Mouse (Mus musculus) monocyte, adult 5-6 weeks (primary cell): ENCODE results near the gene Fam172a. TPM values are rescaled to one million over a fixed set of nuclear protein-coding genes. Genes with fewer than 3 reads are reported as not detected.

Experiments
- ATAC-seq: fragments of 153-309, 156-312 bp; replicated peaks from 2 replicates; pipeline ENCODE4 v1.8.0; 2017; ENCODE audit warnings: mild to moderate bottlenecking; ENCODE audit not compliant: low TSS enrichment, insufficient number of reproducible peaks, severe bottlenecking, poor library complexity, low FRiP score
- total RNA-seq: library from RNA; stranded (forward); fragments of 200-1000, 200-491, 200-594 nt; gene quantifications from 3 replicates; pipeline ENCODE4 v1.2.3, GENCODE M21; 2017

Gene Fam172a
- total RNA-seq, 1 experiment from 2014 or later, result 46.9 TPM

DNA sequence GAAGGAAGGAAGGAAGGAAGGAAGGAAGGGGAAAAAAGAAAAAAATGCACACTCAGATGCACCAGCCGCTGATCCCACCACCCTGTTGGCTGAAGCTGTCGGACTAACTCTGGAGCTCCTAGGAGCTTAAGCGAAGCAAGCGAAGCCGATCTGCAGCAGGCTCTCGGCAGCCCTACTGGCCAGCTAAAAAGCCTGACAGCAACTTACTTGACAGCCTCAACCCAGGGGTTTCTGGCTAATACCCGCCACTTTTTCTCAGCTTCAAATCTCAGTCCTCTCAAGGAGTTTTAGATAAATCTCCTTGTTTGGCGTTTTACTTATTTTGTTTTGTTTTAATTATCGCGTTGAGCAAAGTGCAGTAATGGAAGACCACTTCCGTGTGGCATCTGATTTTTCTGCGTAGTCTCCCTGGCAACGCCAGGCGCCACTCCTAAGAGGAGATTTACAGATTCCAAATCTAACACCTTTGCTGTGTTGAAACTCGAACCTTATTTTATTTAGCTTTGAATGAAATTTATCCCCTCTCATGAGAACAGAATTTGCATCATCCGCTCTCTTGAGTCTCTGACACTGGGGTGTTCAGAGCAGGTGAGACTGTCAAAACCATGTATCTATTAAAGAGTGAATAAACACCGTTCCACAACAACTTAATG lies 470.3 kb downstream of the Fam172a start:
- no peak for ATAC-seq

DNA sequence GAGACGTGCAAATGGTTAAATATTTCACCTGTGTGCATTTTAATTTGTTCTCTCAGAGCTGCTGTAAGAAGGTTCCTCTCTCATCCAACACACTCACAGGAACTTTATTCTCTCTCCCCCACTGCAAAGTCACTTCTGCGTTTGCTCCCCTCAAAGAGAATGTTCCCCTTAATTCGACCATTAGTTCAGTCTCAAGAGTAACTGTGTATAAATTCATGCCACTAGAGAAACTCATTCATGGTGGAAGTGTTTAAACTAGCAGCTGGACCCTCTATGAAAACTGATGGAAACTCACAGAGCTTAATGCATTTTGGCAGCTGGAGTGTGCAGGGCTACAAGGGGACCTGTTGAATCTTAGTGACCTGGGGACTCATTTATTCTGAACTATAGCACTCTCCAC lies 471.0 kb downstream of the Fam172a start:
- no peak for ATAC-seq

DNA sequence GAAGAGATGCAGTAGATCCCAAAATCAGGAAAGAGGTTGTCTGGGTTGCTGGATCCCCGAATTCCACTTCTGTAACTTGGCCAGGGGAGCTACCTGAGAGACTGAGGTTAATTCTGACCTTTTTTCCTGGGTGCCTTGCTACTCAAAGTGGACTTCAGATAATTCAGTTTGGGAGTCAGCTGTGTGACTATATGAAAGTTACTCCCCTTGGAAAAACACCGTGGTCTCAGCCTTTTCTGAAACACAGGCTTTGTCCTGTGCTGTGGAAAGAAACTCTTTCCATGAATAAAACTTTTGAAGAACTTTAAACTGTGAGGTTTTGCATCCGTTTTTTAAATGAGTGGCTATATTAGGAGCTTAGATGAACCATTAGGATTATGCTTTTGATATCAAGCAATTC lies 472.4 kb downstream of the Fam172a start:
- no peak for ATAC-seq

DNA sequence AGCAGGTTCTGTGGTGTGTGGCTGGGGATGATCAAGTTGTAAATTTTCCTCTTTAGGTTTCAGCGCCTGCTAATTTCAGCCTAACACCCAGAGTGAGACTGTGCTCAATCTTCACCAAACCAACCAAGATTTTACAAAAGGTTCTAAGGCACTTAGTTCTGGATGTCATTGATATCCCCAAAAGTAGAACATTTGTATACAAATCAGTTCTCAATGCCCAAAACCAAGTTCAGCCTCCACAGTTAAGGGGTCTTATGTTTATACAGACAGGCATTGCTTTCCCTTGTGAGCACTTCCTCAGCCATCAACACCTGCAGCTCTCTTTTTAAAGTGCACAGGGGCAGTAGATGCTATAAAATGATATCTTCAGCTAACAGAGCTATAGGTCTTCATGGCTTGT lies 473.1 kb downstream of the Fam172a start:
- no peak for ATAC-seq

DNA sequence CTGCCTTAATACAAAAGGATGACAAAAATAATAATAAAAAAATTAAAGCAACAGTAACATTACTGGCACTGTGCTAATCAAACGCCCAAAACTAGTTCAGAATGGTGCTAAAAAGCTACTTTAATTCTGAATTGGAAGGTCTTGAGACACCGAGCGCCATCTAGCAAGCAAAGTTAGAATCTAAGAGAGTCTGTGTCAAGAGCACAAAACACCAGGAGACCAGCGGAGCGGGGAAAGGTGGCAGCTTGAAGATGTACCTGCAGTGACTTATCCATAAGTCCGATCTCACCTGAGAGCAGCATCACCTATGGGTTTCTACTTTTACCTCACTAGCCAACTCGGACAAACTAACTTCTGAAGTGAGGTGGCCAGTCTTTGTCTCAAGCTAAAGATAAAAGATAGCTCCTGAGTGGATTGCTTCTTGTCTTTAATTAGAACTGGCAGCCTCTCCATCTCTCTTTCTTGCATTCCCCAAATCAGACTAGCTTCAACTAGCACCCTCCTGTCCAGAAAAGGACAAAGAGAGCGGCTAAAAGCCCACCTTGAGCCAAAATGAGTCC lies 474.1 kb downstream of the Fam172a start:
- no peak for ATAC-seq

DNA sequence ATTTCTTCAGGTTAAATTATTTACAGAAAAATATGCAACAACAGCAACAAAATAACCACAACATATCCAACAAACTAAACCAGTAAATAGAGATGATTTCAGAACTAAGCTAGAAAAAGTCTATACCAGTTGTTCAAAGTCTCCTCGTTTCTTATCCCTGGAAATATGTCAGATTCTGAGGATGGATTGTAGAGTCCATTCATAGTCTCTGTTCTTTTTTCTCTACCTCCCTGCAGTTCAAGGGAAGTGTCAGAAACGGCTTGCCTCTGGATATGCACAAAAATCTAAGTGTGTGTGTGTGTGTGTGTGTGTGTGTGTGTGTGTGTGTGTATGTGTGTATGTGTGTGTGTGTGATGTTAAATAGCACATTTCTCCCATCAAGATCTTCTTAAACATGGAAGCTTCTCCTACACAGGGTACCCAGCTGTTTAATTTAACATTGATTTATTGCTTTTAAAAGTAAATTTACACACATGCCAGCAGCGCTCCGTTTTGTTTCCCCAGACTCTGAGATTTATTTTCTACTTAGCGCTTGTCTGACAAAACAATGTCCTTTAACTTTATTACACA lies 475.6 kb downstream of the Fam172a start:
- ATAC-seq, result no peak

DNA sequence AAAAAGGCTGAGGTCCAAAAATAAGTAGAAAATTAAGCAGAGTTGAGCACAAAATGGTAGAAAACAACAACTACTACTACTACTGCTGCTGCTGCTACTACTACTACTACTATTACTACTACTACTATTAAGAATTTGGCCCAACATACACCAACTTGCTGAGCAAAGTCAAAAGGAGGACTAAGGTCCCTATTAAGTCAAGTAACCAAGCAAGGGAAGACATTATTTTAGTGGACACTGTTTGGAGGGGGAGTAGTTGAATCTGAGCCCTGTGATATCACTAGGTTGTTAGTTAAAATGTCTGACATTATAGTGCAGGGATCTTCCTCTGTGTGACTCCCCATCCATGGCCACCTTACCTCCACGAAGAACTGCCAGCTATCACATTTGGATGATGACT lies 476.2 kb downstream of the Fam172a start:
- no peak for ATAC-seq

DNA sequence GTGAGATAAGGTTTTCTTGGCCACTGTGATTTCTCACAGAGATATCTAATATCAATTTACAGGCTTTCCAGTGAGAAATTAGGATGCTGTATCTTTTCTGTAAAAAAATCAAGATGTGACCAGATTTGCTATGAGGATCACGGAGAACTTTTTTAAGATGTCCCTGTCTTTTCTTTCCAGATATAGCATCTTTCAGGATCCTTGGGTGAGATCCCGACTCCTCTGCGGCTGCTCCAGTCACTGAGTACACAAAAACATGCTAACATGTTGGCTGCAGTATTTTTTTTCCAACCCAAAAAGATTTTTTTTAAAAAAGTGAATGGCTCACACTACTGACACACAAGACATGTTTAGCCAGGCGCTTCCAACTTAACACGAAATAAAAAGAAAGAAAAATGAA lies 476.9 kb downstream of the Fam172a start:
- ATAC-seq, result no peak

DNA sequence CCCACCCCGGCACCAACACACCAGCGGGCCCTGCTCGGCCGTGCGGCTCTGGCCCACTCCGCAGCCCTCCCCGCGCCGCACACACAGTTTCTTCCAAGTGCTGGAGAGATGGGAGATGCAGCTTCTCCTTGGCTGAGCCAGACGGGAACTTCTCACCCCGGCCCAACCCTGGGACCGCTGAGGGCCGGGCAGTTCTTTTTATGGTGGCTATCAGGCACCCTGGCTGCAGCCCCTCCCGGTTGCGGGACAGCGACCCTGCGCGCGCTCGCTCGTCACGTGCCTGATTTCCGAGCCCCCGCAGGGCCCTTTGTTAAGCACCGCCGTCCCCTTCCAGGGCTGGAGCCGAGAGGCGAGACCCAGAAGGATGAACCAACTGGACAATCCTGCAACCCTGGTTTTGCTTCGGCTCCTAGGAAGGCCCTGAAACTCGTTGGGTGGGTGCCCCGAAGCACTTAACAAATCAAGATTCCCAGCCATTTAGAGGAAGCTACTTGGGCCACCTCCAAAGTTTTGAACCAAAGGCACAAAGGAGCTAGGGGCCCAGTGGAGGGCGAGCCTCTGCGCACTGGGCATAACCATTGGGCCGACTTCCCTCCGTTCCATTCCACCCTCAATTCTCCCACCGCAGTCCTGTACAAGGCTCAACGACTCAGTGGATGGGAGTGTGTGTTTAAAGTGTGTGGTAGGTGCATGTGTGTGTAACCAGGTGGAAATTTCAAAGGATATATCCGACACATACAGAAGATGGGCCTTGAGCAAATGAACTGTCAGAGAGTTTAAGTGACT lies 477.7 kb downstream of the Fam172a start:
- no peak for ATAC-seq

DNA sequence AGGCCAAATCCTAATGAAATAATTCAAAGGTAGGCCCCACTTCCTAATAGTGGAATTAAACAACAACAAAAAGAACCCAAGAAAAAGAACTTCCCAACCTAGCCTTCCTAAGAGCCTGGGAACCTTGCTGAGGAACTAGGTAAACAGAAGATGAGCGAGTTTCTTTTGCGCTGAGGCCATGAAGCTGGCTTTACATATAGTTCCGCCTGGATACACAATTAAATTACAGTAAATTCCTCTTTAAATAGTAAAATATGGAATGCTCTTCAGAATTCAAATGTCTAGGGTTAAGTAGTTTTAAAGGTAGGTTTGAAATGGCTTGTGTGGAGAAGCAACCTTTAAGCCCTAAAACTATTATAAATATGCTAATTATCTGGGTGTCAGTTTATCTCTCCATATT lies 478.4 kb downstream of the Fam172a start:
- no peak for ATAC-seq

DNA sequence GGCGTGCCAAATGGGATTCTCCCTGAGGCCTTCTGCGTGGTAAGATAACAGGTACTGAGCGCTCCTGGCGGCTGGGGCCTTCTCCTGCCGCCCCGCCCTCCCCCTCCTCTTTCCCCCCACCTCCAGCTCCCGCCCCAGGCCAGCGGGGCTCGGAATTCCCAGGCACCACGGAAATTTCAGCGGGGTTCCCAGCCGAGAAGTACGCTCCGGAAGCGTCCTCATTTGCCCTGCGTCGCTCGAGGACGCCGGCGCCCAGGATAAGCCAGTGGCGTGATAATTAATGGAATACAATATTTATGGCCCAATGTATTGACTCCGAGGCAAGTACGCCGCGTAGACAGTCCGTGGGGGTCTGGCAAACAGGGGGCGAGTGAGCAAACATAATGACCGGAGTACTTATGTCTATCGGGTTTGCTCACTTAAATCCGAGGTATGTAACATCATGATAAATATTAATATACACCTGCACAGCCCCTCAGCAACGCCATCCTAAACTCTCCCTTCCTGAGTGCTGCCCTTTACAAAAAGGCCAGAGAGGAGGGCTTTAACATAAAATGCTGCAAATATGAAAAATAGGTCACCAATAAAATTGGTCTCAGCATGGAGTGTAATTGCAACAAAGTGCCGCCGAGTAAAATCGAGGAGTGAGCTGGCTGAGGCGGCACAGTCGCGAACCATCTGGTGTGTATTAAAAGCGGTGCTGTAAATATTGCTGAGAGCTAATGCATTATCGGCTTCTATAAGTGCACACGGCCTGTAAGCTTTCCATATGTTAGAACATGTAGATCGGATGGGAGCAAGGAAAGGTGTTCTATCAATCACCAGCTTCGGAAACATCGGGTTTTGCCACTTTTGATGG lies 479.5 kb downstream of the Fam172a start:
- no peak for ATAC-seq

DNA sequence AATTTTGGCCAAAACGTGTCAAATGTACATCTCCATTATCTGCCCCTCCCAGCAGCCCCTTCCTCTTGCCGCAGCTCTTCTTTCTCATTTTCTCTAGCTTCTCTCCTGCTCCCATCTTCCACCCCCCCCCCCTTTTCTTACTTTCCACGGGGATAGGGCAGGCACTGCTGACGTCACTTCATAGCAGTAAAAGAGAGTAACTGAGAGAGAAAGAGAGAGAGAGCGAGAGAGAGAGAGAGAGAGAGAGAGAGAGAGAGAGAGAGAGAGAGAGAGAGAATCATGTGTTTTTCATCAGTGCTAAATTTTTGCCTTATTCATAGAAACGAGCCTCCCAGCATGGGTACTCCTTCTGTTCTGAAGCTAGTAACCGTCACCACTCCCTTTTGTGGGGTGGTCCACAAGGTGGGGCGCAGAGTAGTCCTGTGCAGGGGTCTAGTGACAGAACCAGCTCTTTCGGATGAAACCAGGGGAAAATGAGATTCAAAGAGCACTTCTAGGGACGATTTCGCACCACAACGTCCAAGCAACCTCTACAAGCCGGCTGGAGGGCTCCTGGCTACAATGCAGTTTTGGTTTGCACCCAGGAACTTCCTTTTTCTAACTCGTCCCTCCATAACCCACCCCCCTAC lies 480.2 kb downstream of the Fam172a start:
- ATAC-seq, result no peak

DNA sequence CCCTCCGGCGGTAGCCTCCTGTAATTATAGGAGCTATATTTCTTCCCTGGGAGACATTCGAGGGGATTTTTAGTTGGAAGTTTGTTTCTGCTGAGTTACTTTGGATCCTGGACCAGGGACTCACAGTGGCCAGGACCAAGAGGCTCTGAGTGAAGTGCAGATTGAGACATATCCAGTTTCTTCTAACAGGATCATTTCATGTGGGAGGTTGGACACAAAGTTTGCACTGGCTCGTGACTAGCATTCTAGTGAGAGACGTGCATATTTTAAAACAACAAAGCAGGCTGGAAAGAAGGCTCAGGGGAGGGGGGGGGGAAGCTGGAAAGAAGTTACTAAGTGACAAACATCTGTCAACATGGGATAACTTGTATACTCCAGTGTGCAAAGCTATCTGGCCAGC lies 481.2 kb downstream of the Fam172a start:
- ATAC-seq, result no peak

DNA sequence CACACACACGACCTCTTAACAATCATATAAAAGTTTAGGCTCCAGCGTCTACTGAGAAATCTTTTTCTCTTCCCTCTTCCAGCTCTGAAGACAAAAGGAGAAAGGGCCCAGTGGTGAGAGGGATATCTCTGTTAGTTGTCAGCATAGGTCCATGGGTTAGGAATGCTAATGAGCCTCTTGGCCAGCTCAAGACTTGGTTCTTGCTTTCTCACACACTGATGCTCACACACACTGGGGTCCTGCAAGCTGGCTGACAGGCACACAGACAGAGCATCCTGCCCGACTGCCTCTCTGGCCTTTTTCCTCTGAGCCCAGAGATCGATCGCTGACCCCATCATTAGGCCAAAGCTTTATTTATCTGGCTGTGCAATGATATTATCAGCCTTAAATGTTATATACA lies 482.2 kb downstream of the Fam172a start:
- no peak for ATAC-seq

DNA sequence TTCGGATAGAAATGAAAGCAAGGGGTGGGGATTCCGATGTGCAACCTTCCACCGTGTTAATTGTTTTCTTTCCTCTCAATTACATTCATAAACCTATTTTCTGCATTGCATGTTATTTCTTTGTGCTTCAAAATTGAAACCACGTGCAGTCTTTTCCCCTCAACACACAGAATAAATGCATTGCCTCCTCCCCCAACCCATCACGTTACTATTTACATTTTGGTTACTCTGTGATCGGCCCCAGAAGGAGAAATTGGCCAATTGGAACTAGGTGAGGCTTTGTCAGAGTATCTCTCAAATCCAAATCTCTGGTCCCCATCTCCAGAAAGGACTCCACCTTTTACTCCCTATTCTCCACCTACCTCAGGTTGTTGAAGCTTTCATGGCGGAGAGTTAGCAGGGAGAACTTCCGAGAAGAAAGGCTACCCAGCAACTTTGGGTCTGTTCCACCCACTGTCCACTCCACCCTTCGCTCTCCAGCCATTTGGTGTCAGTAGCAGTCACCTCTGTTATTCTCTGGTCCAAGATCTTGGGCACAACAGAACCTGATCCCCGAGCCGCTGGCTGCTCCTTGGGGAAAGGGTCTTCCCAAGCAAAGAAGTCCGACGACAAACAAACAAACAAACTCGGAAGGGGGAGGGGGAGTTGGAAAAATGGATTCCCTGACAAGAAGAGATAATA lies 483.1 kb downstream of the Fam172a start:
- no peak for ATAC-seq

DNA sequence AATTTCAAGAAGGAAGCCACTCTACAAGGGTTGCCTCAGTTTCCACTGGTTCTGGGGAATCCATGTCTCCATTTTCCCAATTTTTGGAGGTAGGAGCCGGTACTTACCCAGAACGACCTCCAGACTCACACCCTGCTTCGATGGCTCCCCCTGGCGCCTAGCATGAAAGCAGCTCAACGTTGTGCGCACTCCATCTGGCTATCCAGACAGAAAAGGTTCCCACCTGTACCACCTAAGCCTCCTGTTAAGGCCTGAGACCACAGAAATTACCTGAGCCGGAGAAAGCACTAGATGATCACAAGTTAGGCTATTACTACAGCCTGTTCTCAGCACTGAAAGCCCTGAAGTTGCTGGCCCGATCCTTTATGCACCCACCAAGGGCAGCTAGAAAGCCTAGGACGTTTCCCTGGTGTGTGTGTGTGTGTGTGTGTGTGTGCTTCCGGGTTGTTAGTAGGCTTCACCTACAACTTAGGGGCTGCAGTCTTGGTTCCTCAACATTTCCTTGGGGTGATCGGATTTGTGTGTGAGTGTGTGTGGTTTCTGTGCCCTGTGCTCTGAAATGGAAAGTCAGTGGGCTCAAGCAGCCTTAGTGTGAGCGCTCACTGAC lies 484.6 kb downstream of the Fam172a start:
- no peak for ATAC-seq

DNA sequence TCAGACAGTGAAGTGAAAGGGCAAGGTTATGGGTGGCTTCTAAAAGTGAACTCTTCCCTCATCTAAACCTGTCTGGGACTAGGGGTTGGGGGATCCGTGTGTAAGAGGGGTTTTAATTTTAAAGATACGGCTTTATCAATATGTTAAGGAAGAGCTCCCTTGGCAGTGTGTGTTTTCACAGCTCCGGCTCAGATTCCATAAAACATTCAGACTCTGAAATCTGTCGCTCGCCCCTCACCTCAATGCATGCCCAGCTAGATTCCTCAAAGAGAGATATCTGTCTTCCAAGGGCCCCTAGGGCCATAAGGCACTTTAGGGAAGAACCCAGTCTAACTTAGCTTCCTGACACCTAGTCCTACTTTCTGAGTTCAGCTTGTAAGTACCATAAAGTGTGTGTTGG lies 486.0 kb downstream of the Fam172a start:
- ATAC-seq, result no peak

DNA sequence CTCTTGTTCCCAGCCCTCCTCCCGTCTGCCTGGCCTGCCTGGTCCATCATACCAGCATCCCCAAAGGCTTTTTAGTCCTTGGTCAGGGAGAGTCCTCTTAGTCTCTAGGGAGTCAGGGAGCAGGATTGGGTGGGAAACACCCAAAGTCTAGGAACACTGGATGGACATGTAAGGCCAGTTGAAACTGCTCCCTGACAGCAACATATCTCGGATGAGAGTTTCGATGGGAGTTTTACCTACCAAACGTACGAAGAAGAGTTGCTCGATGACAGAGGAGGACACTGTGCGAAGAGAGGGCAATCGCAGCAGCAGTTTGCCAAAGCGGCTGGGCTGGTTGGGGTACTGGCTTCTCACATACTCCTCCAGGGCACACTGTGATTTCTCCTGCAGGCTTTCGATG lies 487.8 kb downstream of the Fam172a start:
- no peak for ATAC-seq
